7 mouse cellular contexts compared by ENCODE assay signal in the genomic region with DNA sequence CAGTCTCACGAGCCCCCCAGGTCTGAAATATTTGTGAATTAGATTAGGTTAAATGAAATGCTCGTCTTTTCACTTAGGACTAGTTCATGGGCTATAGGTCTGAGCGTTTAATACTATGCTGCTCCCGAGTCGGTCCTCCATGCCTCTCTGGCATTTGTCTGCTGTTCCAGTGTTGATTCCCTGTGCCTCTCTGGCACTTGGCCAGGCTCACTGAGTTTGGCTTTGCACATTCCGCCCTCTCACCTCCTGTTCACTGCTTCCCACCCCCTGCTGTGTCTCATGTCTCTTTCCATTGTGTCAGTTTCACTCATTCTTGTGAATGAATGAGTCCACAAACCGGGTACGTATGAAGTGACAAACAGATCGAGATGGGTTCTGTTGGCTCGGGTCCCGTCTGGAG.
DNase-seq lines count a peak whose midpoint lies in the region; ATAC-seq and TF ChIP-seq lines count a peak whose summit lies in the region.

No protein-coding gene starts in this region.

- no peaks in the 10 kb centered on the region for H3K27me3 ChIP-seq in stomach, postnatal 0 days (ENCODE audit: control insufficient read depth, insufficient read depth, low read length)
- no peaks in the 10 kb centered on the region for H3K27me3 ChIP-seq in forebrain, embryonic 16.5 days (replicated peaks; ENCODE audit: control insufficient read depth, insufficient read depth, low read length)

- H3K4me2 ChIP-seq in stomach, postnatal 0 days (replicated peaks; ENCODE audit: low read depth), result no peak overlapping the region
- no peak overlapping the region for H3K4me2 ChIP-seq in forebrain, embryonic 16.5 days (ENCODE audit: low read length)

- TF ChIP-seq EP300 in stomach, postnatal 0 days (optimal IDR thresholded peaks at IDR 0.05), result no peak

- ATAC-seq in stomach, postnatal 0 days (ENCODE audit: low FRiP score, low TSS enrichment), result no peak
- no peak for ATAC-seq in forebrain, embryonic 16.5 days

- no peak overlapping the region for H3K9ac ChIP-seq in stomach, postnatal 0 days (ENCODE audit: low read length)
- H3K9ac ChIP-seq in forebrain, embryonic 16.5 days (replicated peaks; ENCODE audit: low read depth, low read length), result no peak overlapping the region

- no peak overlapping the region for H3K4me3 ChIP-seq in lung, adult 2 months (replicated peaks; ENCODE audit: extremely low read depth, low read depth, low read length)
- no peak overlapping the region for H3K4me3 ChIP-seq in stomach, postnatal 0 days (ENCODE audit: low read depth, low read length)
- H3K4me3 ChIP-seq in forebrain, embryonic 16.5 days (replicated peaks; ENCODE audit: low read length), result no peak overlapping the region

- H3K27ac ChIP-seq in stomach, postnatal 0 days (replicated peaks), result no peak overlapping the region
- H3K27ac ChIP-seq in forebrain, embryonic 16.5 days (ENCODE audit: low read length), result no peak overlapping the region

- 71% methylated on average over 11 of the region's 11 CpGs for WGBS in lung, adult 2 months
- 75% methylated on average over 11 of the region's 11 CpGs for WGBS in stomach, postnatal 0 days
- WGBS in forebrain, embryonic 16.5 days, result 57% methylated on average over 11 of the region's 11 CpGs

- no peaks in the 10 kb centered on the region for H3K4me1 ChIP-seq in lung, adult 2 months (ENCODE audit: control insufficient read depth, insufficient read depth, low read length)
- H3K4me1 ChIP-seq in stomach, postnatal 0 days (replicated peaks; ENCODE audit: control insufficient read depth, insufficient read depth), result no peaks in the 10 kb centered on the region
- 0 out of 2 replicates have a peak, but pooled peaks cover 2% of the 10 kb centered on the region for H3K4me1 ChIP-seq in forebrain, embryonic 16.5 days (replicated peaks; ENCODE audit: control insufficient read depth, insufficient read depth, low read length)

- no peak for TF ChIP-seq CTCF in lung, adult 2 months (IDR thresholded peaks at IDR 0.05; ENCODE audit: insufficient read depth, low read length)
- no peak for TF ChIP-seq CTCF in stomach, postnatal 0 days (IDR thresholded peaks at IDR 0.05; ENCODE audit: low read depth)

- no peaks in the 10 kb centered on the region for H3K36me3 ChIP-seq in stomach, postnatal 0 days (ENCODE audit: control insufficient read depth, insufficient read depth, low read length)
- no peaks in the 10 kb centered on the region for H3K36me3 ChIP-seq in forebrain, embryonic 16.5 days (ENCODE audit: control insufficient read depth, insufficient read depth)

- TF ChIP-seq POLR2A in lung, adult 2 months (IDR thresholded peaks at IDR 0.05; ENCODE audit: borderline replicate concordance, extremely low read depth, low read depth, low read length), result no peak

- H3K9me3 ChIP-seq in stomach, postnatal 0 days (ENCODE audit: control insufficient read depth, low read length), result no peaks in the 10 kb centered on the region
- no peaks in the 10 kb centered on the region for H3K9me3 ChIP-seq in forebrain, embryonic 16.5 days (ENCODE audit: control insufficient read depth, low read length)

- peak; percentile 21 to 36 for DNase-seq in lung, postnatal 4 days
- no peak for DNase-seq in lung, adult 2 months
- peak; percentile 79 for DNase-seq in cerebellum, adult 9-11 months
- DNase-seq in layer of hippocampus, postnatal 14 days (ENCODE audit: low spot score in 2 of 2), result peak; percentile 73 to 87
- DNase-seq in stomach, postnatal 0 days (ENCODE audit: low spot score), result peak; percentile 11
- no peak for DNase-seq in thymus, adult 18-20 months

Comparison
In these comparisons a context has a peak if more than half of its experiments do, and no peak if none do; other contexts are left out.
1. DNase-seq: peak in lung, postnatal 4 days (2 of 2), cerebellum, adult 9-11 months (single experiment), layer of hippocampus, postnatal 14 days (2 of 2) and stomach, postnatal 0 days (single experiment); none in lung, adult 2 months (single experiment) and thymus, adult 18-20 months (0 of 2).